Mouse (Mus musculus): Measurements from ENCODE around the gene Coro1c. TPM values are rescaled to one million over a fixed set of nuclear protein-coding genes. Genes with fewer than 3 reads are reported as not detected.

Gene Coro1c
- polyA plus RNA-seq, 1 experiment from 2014 or later = 235 TPM

DNA sequence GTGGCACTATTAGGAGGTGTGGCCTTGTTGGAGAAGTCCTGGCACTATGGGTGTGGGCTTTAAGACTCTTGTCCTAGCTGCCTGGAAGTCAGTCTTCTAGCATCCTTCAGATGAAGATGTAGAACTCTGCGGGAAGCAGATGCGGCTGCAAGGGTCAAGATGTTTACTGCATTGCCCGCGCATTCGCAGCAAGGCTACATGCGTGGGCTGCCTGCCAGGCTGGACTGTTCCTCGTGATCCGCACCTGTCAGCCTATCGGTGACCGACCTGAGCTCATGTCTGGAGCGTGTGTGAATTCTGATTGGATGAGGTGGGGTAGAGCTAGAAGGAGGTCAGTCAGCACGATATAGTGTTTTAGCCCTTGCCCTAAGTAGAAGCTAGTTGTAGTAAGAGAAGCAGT, 44.6 kb downstream of the Coro1c start:
- H3K9ac ChIP-seq = no peak overlapping the region
- ATAC-seq = no peak
- H3K27me3 ChIP-seq = no peaks in the 10 kb centered on the region
- peak overlapping the region; percentile 82; the same call in 1 of the 2 replicates for H3K27ac ChIP-seq
- no peak overlapping the region for H3K4me2 ChIP-seq
- WGBS = 94% methylated on average over 12 of the region's 12 CpGs
- H3K4me3 ChIP-seq = no peak overlapping the region
- H3K4me1 ChIP-seq = peaks cover 61% of the 10 kb centered on the region
- H3K36me3 ChIP-seq (ENCODE audit: poor library complexity, severe bottlenecking) = peaks cover 43% of the 10 kb centered on the region
- no peaks in the 10 kb centered on the region for H3K9me3 ChIP-seq (replicated peaks)

- Histone ChIP-seq H3K4me1 (peaks cover 60% of the 10 kb centered on the region), H3K27me3 (no peaks in the 10 kb centered on the region), H3K27ac (peak overlapping the region; percentile 82), H3K4me2 (no peak overlapping the region), H3K4me3 (no peak overlapping the region), H3K9me3 (replicated peaks) (no peaks in the 10 kb centered on the region), H3K36me3 (ENCODE audit: poor library complexity, severe bottlenecking) (peaks cover 43% of the 10 kb centered on the region), H3K9ac (no peak overlapping the region)
- ATAC-seq = no peak; the same call in 1 of the 2 replicates
- 66% methylated on average over 4 of the region's 4 CpGs for WGBS
Measured at GRCm38 (mm10) chr5:113862418-113862817, 46.1 kb downstream of the Coro1c start.

- no peak overlapping the region for H3K4me3 ChIP-seq
- WGBS = 95% methylated on average over 8 of the region's 8 CpGs
- H3K36me3 ChIP-seq (ENCODE audit: poor library complexity, severe bottlenecking) = peaks cover 43% of the 10 kb centered on the region
- no peak overlapping the region for H3K4me2 ChIP-seq
- H3K4me1 ChIP-seq = peaks cover 63% of the 10 kb centered on the region
- no peak overlapping the region for H3K9ac ChIP-seq
- no peak for ATAC-seq
- H3K9me3 ChIP-seq (replicated peaks) = no peaks in the 10 kb centered on the region
- peak overlapping the region; percentile 82; the same call in 1 of the 2 replicates for H3K27ac ChIP-seq
- H3K27me3 ChIP-seq = no peaks in the 10 kb centered on the region
Measured at GRCm38 (mm10) chr5:113861294-113861693, 47.3 kb downstream of the Coro1c start.

DNA sequence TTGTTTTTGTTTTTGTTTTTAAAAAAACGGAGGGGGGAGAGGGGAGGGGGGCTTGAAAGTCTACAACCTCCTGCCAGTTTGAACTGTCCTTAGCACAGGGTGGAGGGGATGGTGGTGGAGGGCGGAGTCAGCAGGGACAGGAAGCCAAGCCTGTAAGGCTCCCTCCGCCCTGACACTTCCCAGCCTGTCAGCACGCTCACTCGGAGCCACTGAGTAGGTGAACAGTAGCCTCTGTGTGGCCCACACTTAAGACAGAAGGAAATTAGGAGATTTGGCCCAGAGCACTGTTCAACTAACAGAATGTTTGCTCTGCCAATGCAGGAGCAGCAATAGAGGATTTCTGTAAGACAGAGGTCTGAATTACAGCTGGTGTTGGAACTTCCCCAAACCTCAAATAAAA, 49.6 kb downstream of the Coro1c start:
- Histone ChIP-seq H3K36me3 (ENCODE audit: poor library complexity, severe bottlenecking) (peaks cover 26% of the 10 kb centered on the region), H3K9me3 (replicated peaks) (no peaks in the 10 kb centered on the region), H3K4me2 (no peak overlapping the region), H3K4me1 (peaks cover 80% of the 10 kb centered on the region), H3K9ac (0 out of 2 replicates have a peak overlapping the region, but pooled peaks have one; percentile 31), H3K27me3 (no peaks in the 10 kb centered on the region), H3K4me3 (no peak overlapping the region), H3K27ac (peak overlapping the region; percentile 67)
- WGBS = 67% methylated on average over 5 of the region's 5 CpGs
- ATAC-seq = no peak

- Histone ChIP-seq H3K4me3 (no peak overlapping the region), H3K9me3 (replicated peaks) (no peaks in the 10 kb centered on the region), H3K27ac (peak overlapping the region; percentile 67; the same call in 1 of the 2 replicates), H3K4me2 (no peak overlapping the region), H3K4me1 (peaks cover 78% of the 10 kb centered on the region), H3K27me3 (no peaks in the 10 kb centered on the region), H3K9ac (0 out of 2 replicates have a peak overlapping the region, but pooled peaks have one; percentile 6), H3K36me3 (ENCODE audit: poor library complexity, severe bottlenecking) (peaks cover 22% of the 10 kb centered on the region)
- no peak for ATAC-seq
- 83% methylated on average over 10 of the region's 10 CpGs for WGBS
Measured at GRCm38 (mm10) chr5:113858550-113858949, 50.0 kb downstream of the Coro1c start.

DNA sequence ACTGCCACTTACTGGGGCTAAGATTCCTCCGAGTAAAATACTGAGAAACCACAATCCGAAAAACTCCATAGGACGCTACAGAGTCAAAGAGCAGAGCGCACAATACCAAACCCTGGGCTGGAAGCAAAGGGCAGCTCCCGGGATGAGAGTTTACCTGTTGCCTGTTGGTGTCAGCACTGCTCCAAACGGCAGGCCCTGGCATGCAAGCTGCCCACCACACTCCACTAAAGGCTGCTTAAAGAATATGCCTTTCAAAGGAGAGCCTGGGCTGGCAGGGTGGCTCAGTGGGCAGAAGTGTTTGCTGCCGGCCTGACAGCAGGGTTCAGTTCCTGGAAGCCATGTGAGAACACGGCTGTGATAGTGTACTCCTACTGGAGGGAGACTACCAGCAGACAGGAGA, 50.9 kb downstream of the Coro1c start:
- no peak overlapping the region for H3K9ac ChIP-seq
- peaks cover 16% of the 10 kb centered on the region for H3K36me3 ChIP-seq (ENCODE audit: poor library complexity, severe bottlenecking)
- no peaks in the 10 kb centered on the region for H3K27me3 ChIP-seq
- no peak for ATAC-seq
- H3K4me3 ChIP-seq = no peak overlapping the region
- H3K4me1 ChIP-seq = peaks cover 73% of the 10 kb centered on the region
- 65% methylated on average over 8 of the region's 8 CpGs for whole genome bisulfite sequencing
- H3K4me2 ChIP-seq = no peak overlapping the region
- H3K9me3 ChIP-seq (replicated peaks) = no peaks in the 10 kb centered on the region
- H3K27ac ChIP-seq = peak overlapping the region; percentile 89

GRCm38 (mm10) chr5:113856631-113857030, 51.9 kb downstream of the Coro1c start:
- Histone ChIP-seq H3K4me3 (no peak overlapping the region), H3K9me3 (replicated peaks) (no peaks in the 10 kb centered on the region), H3K4me2 (no peak overlapping the region), H3K9ac (peak overlapping the region; percentile 1; the same call in 1 of the 2 replicates), H3K27ac (peak overlapping the region; percentile 89), H3K4me1 (peaks cover 64% of the 10 kb centered on the region), H3K36me3 (ENCODE audit: poor library complexity, severe bottlenecking) (peaks cover 21% of the 10 kb centered on the region), H3K27me3 (no peaks in the 10 kb centered on the region)
- no peak for ATAC-seq
- WGBS = 74% methylated on average over 7 of the region's 7 CpGs

DNA sequence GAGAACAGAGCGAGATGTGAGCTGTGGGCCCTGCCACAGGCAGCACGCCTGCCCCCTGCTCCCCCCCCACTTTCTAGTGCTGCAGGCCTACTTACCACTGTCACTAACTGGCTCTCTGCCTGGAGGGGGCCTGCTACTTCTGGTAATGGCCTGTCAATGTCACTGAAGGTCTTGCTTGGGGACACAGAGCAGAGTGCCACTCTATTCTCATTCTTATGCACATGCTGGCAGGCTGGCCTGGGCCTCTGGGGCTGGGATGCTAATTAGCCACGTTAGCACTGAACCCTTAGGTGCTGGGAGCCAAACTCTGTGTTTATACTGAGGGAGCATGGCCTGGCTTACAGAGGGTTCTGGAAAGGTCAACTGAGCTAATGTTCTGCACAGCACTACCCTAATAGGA, 52.9 kb downstream of the Coro1c start:
- Histone ChIP-seq H3K4me3 (no peak overlapping the region), H3K4me1 (peaks cover 62% of the 10 kb centered on the region), H3K4me2 (peak overlapping the region; percentile 15; the same call in 1 of the 2 replicates), H3K9ac (peak overlapping the region; percentile 48), H3K27me3 (no peaks in the 10 kb centered on the region), H3K9me3 (replicated peaks) (no peaks in the 10 kb centered on the region), H3K36me3 (ENCODE audit: poor library complexity, severe bottlenecking) (peaks cover 22% of the 10 kb centered on the region), H3K27ac (peak overlapping the region; percentile 89)
- WGBS = 12% methylated on average over 3 of the region's 3 CpGs
- peak; percentile 82 for ATAC-seq

GRCm38 (mm10) chr5:113855117-113855516, 53.4 kb downstream of the Coro1c start:
- H3K9ac ChIP-seq = peak overlapping the region; percentile 48; the same call in 1 of the 2 replicates

GRCm38 (mm10) chr5:113854494-113854893, 54.1 kb downstream of the Coro1c start:
- H3K27ac ChIP-seq = no peak overlapping the region
- peaks cover 34% of the 10 kb centered on the region for H3K36me3 ChIP-seq (ENCODE audit: poor library complexity, severe bottlenecking)
- H3K27me3 ChIP-seq = no peaks in the 10 kb centered on the region
- no peak overlapping the region for H3K4me3 ChIP-seq
- no peak overlapping the region for H3K4me2 ChIP-seq
- no peak overlapping the region for H3K9ac ChIP-seq
- no peaks in the 10 kb centered on the region for H3K9me3 ChIP-seq (replicated peaks)
- no peak for ATAC-seq
- 42% methylated on average over 14 of the region's 14 CpGs for WGBS
- H3K4me1 ChIP-seq = peaks cover 58% of the 10 kb centered on the region

More at GRCm38 (mm10) chr5:113855117-113855516, 53.4 kb downstream of the Coro1c start:
- Histone ChIP-seq H3K4me3 (no peak overlapping the region), H3K4me1 (peaks cover 62% of the 10 kb centered on the region), H3K27ac (peak overlapping the region; percentile 89), H3K9me3 (replicated peaks) (no peaks in the 10 kb centered on the region), H3K4me2 (peak overlapping the region; percentile 15; the same call in 1 of the 2 replicates), H3K27me3 (no peaks in the 10 kb centered on the region), H3K36me3 (ENCODE audit: poor library complexity, severe bottlenecking) (peaks cover 27% of the 10 kb centered on the region)
- WGBS = 85% methylated on average over 10 of the region's 10 CpGs
- ATAC-seq = 0 out of 2 replicates have a peak, but pooled peaks have one; percentile 14

GRCm38 (mm10) chr5:113853541-113853940, 55.0 kb downstream of the Coro1c start:
- no peaks in the 10 kb centered on the region for H3K27me3 ChIP-seq
- no peaks in the 10 kb centered on the region for H3K9me3 ChIP-seq (replicated peaks)
- 0 out of 2 replicates have a peak overlapping the region, but pooled peaks have one; percentile 7 for H3K27ac ChIP-seq
- H3K36me3 ChIP-seq (ENCODE audit: poor library complexity, severe bottlenecking) = peaks cover 43% of the 10 kb centered on the region
- peaks cover 49% of the 10 kb centered on the region for H3K4me1 ChIP-seq
- no peak overlapping the region for H3K4me3 ChIP-seq
- 83% methylated on average over 10 of the region's 10 CpGs for WGBS
- ATAC-seq = no peak
- H3K9ac ChIP-seq = no peak overlapping the region
- H3K4me2 ChIP-seq = no peak overlapping the region

DNA sequence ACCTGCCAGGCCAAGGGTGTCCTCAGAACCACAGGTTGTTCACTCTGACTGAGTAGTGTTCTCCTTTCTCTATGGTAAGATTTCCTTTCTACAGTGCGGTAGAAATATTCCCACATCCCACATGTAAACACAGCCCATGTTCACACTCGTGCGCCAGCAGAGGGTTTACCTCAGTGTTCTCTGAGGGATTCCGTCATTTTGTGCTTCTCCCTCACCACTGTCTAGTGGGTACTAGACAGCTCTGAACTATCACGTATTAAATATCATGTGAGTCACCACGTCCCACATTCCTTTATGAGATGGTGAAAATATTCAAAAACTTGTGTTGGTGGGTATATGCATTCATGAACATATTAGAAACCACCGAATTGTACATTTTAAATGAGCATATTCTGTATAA, 56.1 kb downstream of the Coro1c start:
- no peak overlapping the region for H3K9ac ChIP-seq
- WGBS = 92% methylated on average over 7 of the region's 7 CpGs
- H3K4me3 ChIP-seq = no peak overlapping the region
- no peak for ATAC-seq
- peaks cover 54% of the 10 kb centered on the region for H3K36me3 ChIP-seq (ENCODE audit: poor library complexity, severe bottlenecking)
- H3K9me3 ChIP-seq (replicated peaks) = no peaks in the 10 kb centered on the region
- no peak overlapping the region for H3K4me2 ChIP-seq
- no peaks in the 10 kb centered on the region for H3K27me3 ChIP-seq
- peaks cover 40% of the 10 kb centered on the region for H3K4me1 ChIP-seq
- no peak overlapping the region for H3K27ac ChIP-seq
